Mouse (Mus musculus): ENCODE measurements around the gene Adssl1.

The Adssl1 gene

GRCm38 (mm10) chr12:112593951-112594915 is 25.6 kb upstream of the Adssl1 start:
- no peak for DNase-seq

DNA sequence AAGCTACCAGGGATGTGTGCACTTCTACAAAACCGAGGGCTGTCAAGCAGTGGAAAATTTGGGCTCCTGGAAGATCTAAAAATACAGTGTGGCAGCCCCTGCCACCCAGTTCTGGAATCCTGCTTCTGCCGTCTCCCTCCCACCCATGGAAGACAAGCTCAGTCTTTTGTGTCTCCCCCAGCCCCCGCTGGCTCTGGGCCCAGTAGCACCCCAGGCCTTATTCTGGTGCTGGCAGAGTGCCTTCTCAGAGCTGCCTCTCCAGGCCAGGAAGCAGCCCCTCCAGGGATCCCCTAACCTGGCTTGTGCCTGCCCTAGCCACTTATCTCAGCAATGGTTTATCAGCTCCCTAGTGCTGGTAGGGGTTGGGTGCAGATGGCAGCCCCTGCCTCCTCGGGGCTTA is 24.9 kb upstream of the Adssl1 start:
- no peak for DNase-seq

GRCm38 (mm10) chr12:112595626-112596025 is 24.2 kb upstream of the Adssl1 start:
- no peak for DNase-seq

- no peak for DNase-seq
Measured at GRCm38 (mm10) chr12:112596454-112596853, 23.4 kb upstream of the Adssl1 start.

GRCm38 (mm10) chr12:112596891-112597500 is 22.8 kb upstream of the Adssl1 start:
- DNase-seq = no peak

- DNase-seq = no peak
Measured at GRCm38 (mm10) chr12:112597618-112598017, 22.2 kb upstream of the Adssl1 start.

- no peak for DNase-seq
Measured at GRCm38 (mm10) chr12:112599198-112599597, 20.6 kb upstream of the Adssl1 start.

GRCm38 (mm10) chr12:112599942-112600611 is 19.8 kb upstream of the Adssl1 start:
- DNase-seq = no peak

GRCm38 (mm10) chr12:112604022-112604421 is 15.8 kb upstream of the Adssl1 start:
- DNase-seq = no peak

- no peak for DNase-seq
Measured at GRCm38 (mm10) chr12:112604709-112605649, 14.9 kb upstream of the Adssl1 start.

GRCm38 (mm10) chr12:112605766-112606165 is 14.1 kb upstream of the Adssl1 start:
- peak; percentile 46 for DNase-seq

DNA sequence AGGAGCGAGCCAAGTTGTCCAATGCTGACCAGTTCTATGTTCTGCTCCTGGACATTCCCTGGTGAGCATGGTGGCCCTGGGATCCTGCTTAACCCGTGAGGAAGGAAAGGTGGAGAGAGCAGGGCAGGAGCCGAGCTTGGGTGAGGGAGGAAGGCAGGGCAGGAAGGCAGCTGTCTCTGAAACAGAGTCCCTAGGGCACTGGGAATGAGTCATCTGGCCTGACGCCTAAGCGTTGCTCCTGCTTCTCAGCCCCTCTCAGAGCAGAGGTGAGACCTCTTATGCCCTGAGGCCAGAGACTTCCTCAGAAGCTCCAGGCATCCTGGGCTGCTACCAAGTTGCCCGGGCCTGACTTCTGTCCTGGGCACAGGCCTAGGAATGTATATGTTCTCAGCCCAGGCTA is 12.8 kb upstream of the Adssl1 start:
- DNase-seq = no peak

GRCm38 (mm10) chr12:112609031-112609430 is 10.8 kb upstream of the Adssl1 start:
- DNase-seq = peak; percentile 40

DNA sequence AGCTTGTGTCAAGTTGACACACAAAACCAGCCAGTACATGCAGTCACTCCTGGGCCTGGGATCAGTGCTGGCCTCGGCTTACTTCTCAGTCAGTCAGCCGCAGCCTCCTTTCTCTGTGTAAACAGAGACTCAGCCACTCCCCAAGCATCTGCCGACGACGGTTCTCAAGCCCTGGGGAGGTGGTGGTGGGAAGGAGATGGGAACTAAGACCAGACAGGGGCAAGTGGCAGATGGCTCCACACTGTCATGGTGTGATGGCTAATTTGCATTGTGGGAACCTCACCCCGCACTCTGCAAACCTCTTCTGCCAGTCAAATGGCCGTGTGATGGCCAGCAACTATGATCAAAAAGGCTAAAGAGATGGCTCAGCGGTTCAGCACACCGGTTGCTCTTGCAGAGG is 3.2 kb upstream of the Adssl1 start:
- no peak for DNase-seq

- no peak for DNase-seq
Measured at GRCm38 (mm10) chr12:112617184-112617583, 2.7 kb upstream of the Adssl1 start.

DNA sequence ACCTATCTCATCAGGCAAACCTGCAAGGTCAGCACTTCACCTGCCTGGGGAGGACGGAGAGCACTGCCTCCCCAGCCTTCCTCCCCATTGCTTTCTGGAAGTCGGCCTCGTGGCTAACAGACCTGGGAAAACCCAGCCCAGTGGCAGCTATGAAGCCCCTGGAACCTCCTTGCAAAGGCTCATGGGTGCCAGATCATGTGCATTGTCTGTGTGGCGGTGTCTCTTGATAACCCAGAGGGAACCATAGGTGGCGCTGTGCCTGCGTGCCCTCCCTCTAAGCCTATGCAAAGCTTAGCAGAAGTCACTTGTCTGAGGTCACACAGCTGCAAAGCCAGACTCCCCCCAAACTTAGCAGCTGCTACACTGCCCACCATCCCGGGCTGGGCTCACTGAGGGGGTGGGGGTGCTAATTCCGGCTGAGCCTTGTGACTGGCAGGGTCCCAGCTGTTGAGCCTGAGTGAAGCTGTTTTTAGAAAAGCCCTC is 1.9 kb upstream of the Adssl1 start:
- peak; percentile 69 for DNase-seq

- peak; percentile 66 for DNase-seq
Measured at GRCm38 (mm10) chr12:112618981-112619685, 712 bp upstream of the Adssl1 start.

GRCm38 (mm10) chr12:112620354-112621061 is 663 bp downstream of the Adssl1 start:
- DNase-seq = no peak

DNA sequence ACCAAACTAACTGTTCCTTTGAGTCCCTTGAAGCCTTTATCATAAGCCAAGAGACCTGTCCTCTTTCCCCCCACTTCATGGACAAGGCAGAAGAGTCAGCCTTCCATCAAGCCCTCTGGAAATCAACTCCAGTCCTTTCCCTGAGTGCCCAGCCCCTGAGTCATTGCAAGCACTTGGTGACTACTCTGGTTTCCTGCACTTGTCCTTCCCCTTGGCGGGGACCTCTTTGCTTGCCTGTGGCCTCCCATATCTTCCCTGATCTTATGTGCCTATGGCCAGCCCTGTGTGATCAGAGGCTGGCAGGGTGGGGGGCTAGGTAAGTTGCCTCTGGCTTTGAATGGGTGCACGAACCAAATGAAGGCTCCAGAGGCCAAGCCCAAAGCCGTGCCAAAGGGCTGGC is 2.1 kb downstream of the Adssl1 start:
- no peak for DNase-seq

DNA sequence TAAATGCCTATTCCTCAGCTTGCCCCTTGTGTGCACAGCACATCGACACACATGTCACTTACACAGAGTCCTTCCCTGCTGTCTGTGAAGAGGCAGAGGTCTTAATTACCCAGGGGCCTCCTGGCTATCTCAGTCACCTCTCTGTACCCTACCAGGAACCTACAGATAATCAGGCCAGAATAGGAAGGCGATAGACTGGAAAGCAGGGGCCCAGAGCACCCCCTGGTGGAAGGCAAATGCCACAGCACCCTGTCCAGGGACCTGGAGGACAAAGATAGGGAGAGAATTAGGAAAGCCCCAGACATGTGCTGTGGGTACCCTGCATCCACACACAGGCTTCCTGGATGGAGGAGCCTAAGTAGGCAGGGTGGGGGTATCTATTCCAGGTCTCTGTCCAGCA is 3.9 kb downstream of the Adssl1 start:
- no peak for DNase-seq

DNA sequence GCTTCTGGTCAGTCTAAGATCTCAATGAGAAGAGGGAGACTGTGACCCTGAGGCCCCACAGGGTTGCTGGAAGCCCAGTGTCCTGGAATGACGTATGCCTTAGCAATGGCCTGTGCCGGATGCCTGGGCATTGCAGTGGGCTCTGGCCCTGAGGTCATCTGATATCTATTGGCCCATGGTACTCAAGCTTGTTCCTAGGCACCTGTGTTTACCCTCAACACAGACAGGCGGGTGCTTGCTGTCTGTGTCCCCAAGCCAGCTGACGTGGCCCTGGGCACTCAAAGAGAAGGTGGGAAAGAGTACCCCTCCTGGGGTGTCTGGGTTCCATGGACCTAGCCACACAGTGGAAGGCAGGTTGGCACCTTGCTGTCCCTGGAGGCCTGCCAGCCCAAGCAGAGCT is 5.9 kb downstream of the Adssl1 start:
- no peak for DNase-seq
